11 mouse cellular contexts compared by ENCODE assay signal in the genomic region with DNA sequence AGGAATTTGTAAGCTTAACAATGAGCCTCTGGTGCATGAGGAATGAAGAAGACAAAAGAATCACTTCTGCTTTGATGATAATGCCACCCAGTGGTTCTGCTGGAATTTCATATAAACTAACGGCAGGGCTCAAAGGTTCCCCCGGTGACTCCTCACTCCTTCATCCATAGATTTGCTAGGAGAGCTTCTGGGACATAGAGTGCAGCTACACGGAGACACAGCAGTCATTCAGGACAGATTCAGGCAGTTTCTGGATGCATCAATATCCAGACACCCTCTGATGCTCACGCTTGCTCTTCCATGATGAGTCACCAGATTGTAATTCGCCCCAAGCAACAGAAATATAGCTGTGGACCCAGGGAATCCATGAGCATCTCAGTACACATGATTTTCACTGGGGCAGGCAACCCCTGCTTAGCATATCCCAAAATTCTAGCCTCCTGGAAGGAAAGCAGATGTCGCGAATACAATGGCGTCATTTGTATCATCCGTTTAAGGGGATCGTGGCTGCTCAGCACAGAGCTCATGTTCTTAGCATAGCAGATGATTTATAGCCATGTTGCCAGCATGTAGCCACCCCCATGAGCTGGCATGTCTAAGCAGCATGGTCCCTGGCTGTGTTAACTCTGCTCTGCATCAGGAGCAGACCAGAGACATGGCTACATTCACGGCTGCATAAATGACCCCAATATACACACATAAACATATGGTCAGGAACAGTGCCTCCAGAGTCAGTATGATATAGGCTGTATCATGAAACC.
DNase-seq lines count a peak whose midpoint lies in the region; ATAC-seq and TF ChIP-seq lines count a peak whose summit lies in the region.
"Had no signal": no experiment of that assay in that cellular context is flagged by ENCODE, and none has a peak within 500 bp of the region (broad histone marks: within the 10 kb centered on the region; RNA-seq: fewer than 3 reads in every experiment).

No protein-coding gene starts in this region.

- peak; percentile 66; the same call in 1 of the 2 replicates for ATAC-seq in hindbrain, embryonic 12.5 days (ENCODE audit: low FRiP score)
- no peak for ATAC-seq in hindbrain, embryonic 11.5 days (ENCODE audit: low FRiP score)
- ATAC-seq in midbrain, postnatal 0 days (ENCODE audit: low FRiP score): peak; percentile 12; the same call in 1 of the 2 replicates
- no peak for ATAC-seq in midbrain, embryonic 13.5 days
- peak; percentile 62 for ATAC-seq in hindbrain, embryonic 14.5 days (ENCODE audit: low FRiP score)

- H3K4me3 ChIP-seq in hindbrain, embryonic 12.5 days: no peak overlapping the region
- no peak overlapping the region for H3K4me3 ChIP-seq in hindbrain, embryonic 11.5 days (ENCODE audit: low read depth, low read length)
- no peak overlapping the region for H3K4me3 ChIP-seq in midbrain, postnatal 0 days (ENCODE audit: low read depth, low read length)
- no peak overlapping the region for H3K4me3 ChIP-seq in midbrain, embryonic 13.5 days (replicated peaks)
- H3K4me3 ChIP-seq in hindbrain, embryonic 14.5 days (replicated peaks; ENCODE audit: low read length): no peak overlapping the region
- no peak overlapping the region for H3K4me3 ChIP-seq in olfactory bulb, adult 2 months (ENCODE audit: insufficient read depth, low read depth, low read length)

- no peaks in the 10 kb centered on the region for H3K27me3 ChIP-seq in hindbrain, embryonic 12.5 days
- no peaks in the 10 kb centered on the region for H3K27me3 ChIP-seq in hindbrain, embryonic 11.5 days (ENCODE audit: control insufficient read depth, insufficient read depth, low read length)
- H3K27me3 ChIP-seq in midbrain, postnatal 0 days (ENCODE audit: insufficient read depth, low read length): no peaks in the 10 kb centered on the region
- no peaks in the 10 kb centered on the region for H3K27me3 ChIP-seq in midbrain, embryonic 13.5 days
- H3K27me3 ChIP-seq in hindbrain, embryonic 14.5 days (ENCODE audit: control insufficient read depth, insufficient read depth, low read length): no peaks in the 10 kb centered on the region

- no peak overlapping the region for H3K27ac ChIP-seq in hindbrain, embryonic 12.5 days
- no peak overlapping the region for H3K27ac ChIP-seq in hindbrain, embryonic 11.5 days (ENCODE audit: low read depth, low read length)
- no peak overlapping the region for H3K27ac ChIP-seq in midbrain, postnatal 0 days (ENCODE audit: low read depth, low read length)
- H3K27ac ChIP-seq in midbrain, embryonic 13.5 days: no peak overlapping the region
- no peak overlapping the region for H3K27ac ChIP-seq in hindbrain, embryonic 14.5 days
- peak overlapping the region; percentile 27; the same call in 1 of the 2 replicates for H3K27ac ChIP-seq in olfactory bulb, adult 2 months (ENCODE audit: insufficient read depth, low read depth, low read length)

- no peak overlapping the region for H3K4me2 ChIP-seq in hindbrain, embryonic 12.5 days (replicated peaks)
- H3K4me2 ChIP-seq in hindbrain, embryonic 11.5 days (replicated peaks; ENCODE audit: low read depth, low read length): no peak overlapping the region
- no peak overlapping the region for H3K4me2 ChIP-seq in midbrain, postnatal 0 days (ENCODE audit: low read depth, low read length, poor library complexity, severe bottlenecking)
- H3K4me2 ChIP-seq in midbrain, embryonic 13.5 days (replicated peaks): no peak overlapping the region
- no peak overlapping the region for H3K4me2 ChIP-seq in hindbrain, embryonic 14.5 days (replicated peaks)

- H3K4me1 ChIP-seq in hindbrain, embryonic 12.5 days: 0 out of 2 replicates have a peak, but pooled peaks cover 6% of the 10 kb centered on the region
- no peaks in the 10 kb centered on the region for H3K4me1 ChIP-seq in hindbrain, embryonic 11.5 days (replicated peaks; ENCODE audit: control insufficient read depth, insufficient read depth, low read length)
- H3K4me1 ChIP-seq in midbrain, postnatal 0 days (ENCODE audit: insufficient read depth, low read length): no peaks in the 10 kb centered on the region
- H3K4me1 ChIP-seq in midbrain, embryonic 13.5 days (replicated peaks): 0 out of 2 replicates have a peak, but pooled peaks cover 5% of the 10 kb centered on the region
- no peaks in the 10 kb centered on the region for H3K4me1 ChIP-seq in hindbrain, embryonic 14.5 days (replicated peaks; ENCODE audit: control insufficient read depth, insufficient read depth, low read length)
- H3K4me1 ChIP-seq in olfactory bulb, adult 2 months (ENCODE audit: control insufficient read depth, insufficient read depth, low read length): no peaks in the 10 kb centered on the region

- DNase-seq in hindbrain, embryonic 11.5 days (ENCODE audit: low spot score): no peak
- peak; percentile 61 for DNase-seq in midbrain, postnatal 0 days (ENCODE audit: low spot score)
- peak; percentile 43 for DNase-seq in hindbrain, embryonic 14.5 days (ENCODE audit: low spot score)
- DNase-seq in adrenal gland, postnatal 4 days (ENCODE audit: low spot score in 2 of 2): no peak
- no peak for DNase-seq in frontal cortex, postnatal 14 days (ENCODE audit: low spot score in 2 of 2)
- DNase-seq: gastrocnemius, postnatal 25 days; kidney, adult 18-20 months; lung, postnatal 10 days had no signal

- no peaks in the 10 kb centered on the region for H3K9me3 ChIP-seq in hindbrain, embryonic 12.5 days (replicated peaks)
- H3K9me3 ChIP-seq in hindbrain, embryonic 11.5 days (ENCODE audit: control insufficient read depth, low read length): no peaks in the 10 kb centered on the region
- no peaks in the 10 kb centered on the region for H3K9me3 ChIP-seq in midbrain, postnatal 0 days (ENCODE audit: low read length)
- H3K9me3 ChIP-seq in midbrain, embryonic 13.5 days: peaks cover 5% of the 10 kb centered on the region; the same call in 1 of the 2 replicates
- no peaks in the 10 kb centered on the region for H3K9me3 ChIP-seq in hindbrain, embryonic 14.5 days (ENCODE audit: control insufficient read depth, low read length)

- 56% methylated on average over 11 of the region's 11 CpGs for WGBS in hindbrain, embryonic 12.5 days
- whole genome bisulfite sequencing in hindbrain, embryonic 11.5 days: 63% methylated on average over 11 of the region's 11 CpGs
- WGBS in midbrain, postnatal 0 days: 61% methylated on average over 11 of the region's 11 CpGs
- WGBS in midbrain, embryonic 13.5 days: 63% methylated on average over 11 of the region's 11 CpGs
- 49% methylated on average over 11 of the region's 11 CpGs for WGBS in hindbrain, embryonic 14.5 days
- 29% methylated on average over 11 of the region's 11 CpGs for WGBS in olfactory bulb, adult 2 months

- no peaks in the 10 kb centered on the region for H3K36me3 ChIP-seq in hindbrain, embryonic 12.5 days
- no peaks in the 10 kb centered on the region for H3K36me3 ChIP-seq in hindbrain, embryonic 11.5 days (ENCODE audit: control insufficient read depth, insufficient read depth, low read length)
- no peaks in the 10 kb centered on the region for H3K36me3 ChIP-seq in midbrain, postnatal 0 days (ENCODE audit: insufficient read depth, low read length)
- peaks cover 9% of the 10 kb centered on the region for H3K36me3 ChIP-seq in midbrain, embryonic 13.5 days
- peaks cover 4% of the 10 kb centered on the region; the same call in 1 of the 2 replicates for H3K36me3 ChIP-seq in hindbrain, embryonic 14.5 days (replicated peaks; ENCODE audit: control insufficient read depth, insufficient read depth)

- TF ChIP-seq POLR2A in olfactory bulb, adult 2 months (IDR thresholded peaks at IDR 0.05; ENCODE audit: insufficient read depth, low read depth, low read length): no peak

- peak; percentile 65 for TF ChIP-seq CTCF in midbrain, postnatal 0 days (IDR thresholded peaks at IDR 0.05)
- no peak for TF ChIP-seq CTCF in olfactory bulb, adult 2 months (IDR thresholded peaks at IDR 0.05; ENCODE audit: insufficient read depth, low read depth, low read length)

- no peak overlapping the region for H3K9ac ChIP-seq in hindbrain, embryonic 12.5 days
- H3K9ac ChIP-seq in hindbrain, embryonic 11.5 days (ENCODE audit: low read depth, low read length): no peak overlapping the region
- H3K9ac ChIP-seq in midbrain, postnatal 0 days (replicated peaks; ENCODE audit: low read length, poor library complexity, severe bottlenecking): no peak overlapping the region
- H3K9ac ChIP-seq in midbrain, embryonic 13.5 days (replicated peaks): no peak overlapping the region
- no peak overlapping the region for H3K9ac ChIP-seq in hindbrain, embryonic 14.5 days

Comparison
In these comparisons a context has a peak if more than half of its experiments do, and no peak if none do; other contexts are left out.
1. ATAC-seq: peak in hindbrain, embryonic 12.5 days (single experiment), midbrain, postnatal 0 days (single experiment) and hindbrain, embryonic 14.5 days (single experiment); none in hindbrain, embryonic 11.5 days (single experiment) and midbrain, embryonic 13.5 days (single experiment).
2. DNase-seq: peak in midbrain, postnatal 0 days (single experiment) and hindbrain, embryonic 14.5 days (single experiment); none in hindbrain, embryonic 11.5 days (single experiment), adrenal gland, postnatal 4 days (0 of 2) and frontal cortex, postnatal 14 days (0 of 2).